In the genomic region with DNA sequence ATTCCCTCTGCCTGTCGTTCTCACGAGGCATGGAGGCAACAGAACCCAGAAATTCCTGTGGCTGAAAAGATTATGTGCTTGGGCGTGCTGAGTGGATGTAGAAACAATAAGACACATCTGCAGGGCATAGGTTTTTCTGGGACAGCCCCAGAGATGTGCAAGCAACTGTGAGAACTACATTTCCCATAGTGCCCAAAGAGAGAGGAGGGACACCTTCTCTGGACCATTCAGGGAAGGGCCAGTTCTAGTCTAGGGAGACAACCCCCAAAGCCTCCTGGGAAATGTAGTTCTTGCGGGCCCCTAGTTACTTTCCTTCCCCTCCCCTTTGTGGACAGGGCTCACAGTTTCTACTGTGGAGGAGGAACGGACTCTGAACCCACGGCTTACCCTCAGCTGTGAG, we compare ENCODE assay signal across 8 mouse cellular contexts. TPM values are rescaled to one million over a fixed set of nuclear protein-coding genes. Genes with fewer than 3 reads are reported as not detected.
A peak's percentile ranks its signal among the peaks of the same experiment; 100 is the strongest.
DNase-seq lines count a peak whose midpoint lies in the region; ATAC-seq and TF ChIP-seq lines count a peak whose summit lies in the region.
"Had no signal": no experiment of that assay in that cellular context is flagged by ENCODE, and none has a peak within 500 bp of the region (broad histone marks: within the 10 kb centered on the region; RNA-seq: fewer than 3 reads in every experiment).

No protein-coding gene starts in this region.

- H3K9ac ChIP-seq in CH12.LX (ENCODE audit: insufficient read depth, low read depth), result no peak overlapping the region
- H3K9ac ChIP-seq in heart, embryonic 15.5 days, result no peak overlapping the region
- H3K9ac ChIP-seq in stomach, postnatal 0 days (ENCODE audit: low read length), result no peak overlapping the region

- peaks cover 7 to 32% of the 10 kb centered on the region in 2 experiments for H3K4me1 ChIP-seq in CH12.LX (ENCODE audit: control insufficient read depth in 1 of 2, insufficient read depth in 2 of 2)
- H3K4me1 ChIP-seq in heart, embryonic 15.5 days (replicated peaks), result peaks cover 23% of the 10 kb centered on the region
- peaks cover 9% of the 10 kb centered on the region for H3K4me1 ChIP-seq in stomach, postnatal 0 days (replicated peaks; ENCODE audit: control insufficient read depth, insufficient read depth)

- dilution Hi-C loops in CH12.LX (cut with MboI; ENCODE audit: extremely low pct_ligation_motif_present, extremely low pct_unique_long_range_greater_than_20kb, low sequenced_read_pairs), result no loop called here

- peak; percentile 60; the same call in 1 of the 2 replicates for ATAC-seq in heart, embryonic 15.5 days (replicated peaks; ENCODE audit: insufficient number of reproducible peaks, insufficient read depth, low FRiP score, low read depth)
- peak; percentile 77 for ATAC-seq in megakaryocyte-erythroid progenitor cell, adult 5-6 weeks (replicated peaks; ENCODE audit: low FRiP score, low TSS enrichment, poor library complexity, severe bottlenecking)
- peak; percentile 70 for ATAC-seq in stomach, postnatal 0 days (ENCODE audit: low FRiP score, low TSS enrichment)

- no peak overlapping the region for H3K4me2 ChIP-seq in CH12.LX (ENCODE audit: insufficient read depth, low read depth, poor library complexity, severe bottlenecking)
- no peak overlapping the region for H3K4me2 ChIP-seq in heart, embryonic 15.5 days
- no peak overlapping the region for H3K4me2 ChIP-seq in stomach, postnatal 0 days (replicated peaks; ENCODE audit: low read depth)

- TF ChIP-seq CTCF in CH12.LX (conservative IDR thresholded peaks at IDR 0.05 in 1 of 2, IDR thresholded peaks at IDR 0.05 in 1 of 2; ENCODE audit: low read depth in 2 of 2, low read length in 2 of 2), result no peak
- no peak for TF ChIP-seq CTCF in stomach, postnatal 0 days (IDR thresholded peaks at IDR 0.05; ENCODE audit: low read depth)

- in situ Hi-C loops in CH12.LX (cut with MboI; ENCODE audit: low pct_ligation_motif_present, low pct_unique_long_range_greater_than_20kb, low sequenced_read_pairs), result loop anchor here (5.0 kb wide), 1 partner anchor 39 kb away; no protein-coding TSS in a partner anchor

- TF ChIP-seq POLR2A in CH12.LX (IDR thresholded peaks at IDR 0.05; ENCODE audit: low read depth, low read length), result no peak

- H3K36me3 ChIP-seq in CH12.LX (replicated peaks in 1 of 2; ENCODE audit: control insufficient read depth in 1 of 2, insufficient read depth in 1 of 2, low read length in 1 of 2), result peaks cover 0 to 40% of the 10 kb centered on the region in 2 experiments
- H3K36me3 ChIP-seq in heart, embryonic 15.5 days, result no peaks in the 10 kb centered on the region
- no peaks in the 10 kb centered on the region; the same call in 1 of the 2 replicates for H3K36me3 ChIP-seq in stomach, postnatal 0 days (ENCODE audit: control insufficient read depth, insufficient read depth, low read length)

- DNase-seq in A20 (ENCODE audit: low read depth, low spot score), result peak; percentile 53
- peak; percentile 91 for DNase-seq in CH12.LX (ENCODE audit: extremely low read depth)
- peak; percentile 68 for DNase-seq in embryo, embryonic 11 days
- peak; percentile 76 for DNase-seq in kidney, postnatal 14 days
- DNase-seq in stomach, postnatal 0 days (ENCODE audit: low spot score), result peak; percentile 66

- peak overlapping the region in 1 of 3 experiments; percentile 7 for H3K4me3 ChIP-seq in CH12.LX (replicated peaks in 1 of 3; ENCODE audit: low read depth in 2 of 3, low read length in 2 of 3, poor library complexity in 1 of 3)
- no peak overlapping the region for H3K4me3 ChIP-seq in heart, embryonic 15.5 days
- no peak overlapping the region for H3K4me3 ChIP-seq in stomach, postnatal 0 days (ENCODE audit: low read depth, low read length)

- TF ChIP-seq RAD21 in CH12.LX (IDR thresholded peaks at IDR 0.05; ENCODE audit: low read depth, low read length), result no peak

- WGBS in heart, embryonic 15.5 days, result 48% methylated on average over 6 of the region's 6 CpGs
- 50% methylated on average over 6 of the region's 6 CpGs for WGBS in stomach, postnatal 0 days

- H3K79me2 ChIP-seq in CH12.LX (replicated peaks; ENCODE audit: control insufficient read depth, extremely low read depth, insufficient read depth, poor library complexity, severe bottlenecking), result no peaks in the 10 kb centered on the region

- no peaks in the 10 kb centered on the region for H3K9me3 ChIP-seq in CH12.LX (replicated peaks; ENCODE audit: low read length)
- H3K9me3 ChIP-seq in heart, embryonic 15.5 days (replicated peaks), result no peaks in the 10 kb centered on the region
- H3K9me3 ChIP-seq in stomach, postnatal 0 days (ENCODE audit: control insufficient read depth, low read length), result no peaks in the 10 kb centered on the region

- TF ChIP-seq EP300 in CH12.LX (IDR thresholded peaks at IDR 0.05; ENCODE audit: low read length), result no peak
- TF ChIP-seq EP300 in stomach, postnatal 0 days (optimal IDR thresholded peaks at IDR 0.05), result no peak

- no peak overlapping the region for H3K27ac ChIP-seq in CH12.LX (ENCODE audit: insufficient read depth, low read depth)
- no peak overlapping the region for H3K27ac ChIP-seq in heart, embryonic 15.5 days
- H3K27ac ChIP-seq in stomach, postnatal 0 days (replicated peaks), result no peak overlapping the region

- no peaks in the 10 kb centered on the region for H3K27me3 ChIP-seq in CH12.LX (replicated peaks)
- H3K27me3 ChIP-seq in heart, embryonic 15.5 days, result peaks cover 47% of the 10 kb centered on the region
- H3K27me3 ChIP-seq in stomach, postnatal 0 days (ENCODE audit: control insufficient read depth, insufficient read depth, low read length), result no peaks in the 10 kb centered on the region

TF ChIP-seq in CH12.LX, 34 proteins besides CTCF, POLR2A, EP300 and RAD21 (continues in another document):
- TF ChIP-seq JUN (IDR thresholded peaks at IDR 0.05; ENCODE audit: insufficient read depth, low read depth, low read length), result no peak
- no peak for TF ChIP-seq JUND (conservative IDR thresholded peaks at IDR 0.05; ENCODE audit: low read depth, low read length)
- no peak for TF ChIP-seq BHLHE40 (IDR thresholded peaks at IDR 0.05; ENCODE audit: low read depth, low read length)
- TF ChIP-seq USF1 (IDR thresholded peaks at IDR 0.05; ENCODE audit: low read depth, low read length), result no peak
- no peak for TF ChIP-seq UBTF (IDR thresholded peaks at IDR 0.05; ENCODE audit: low read depth, low read length)
- TF ChIP-seq POLR2AphosphoS2 (IDR thresholded peaks at IDR 0.05; ENCODE audit: low read depth, low read length), result no peak
- TF ChIP-seq ZNF384 (IDR thresholded peaks at IDR 0.05; ENCODE audit: low read depth, low read length), result no peak
- TF ChIP-seq MAFK (IDR thresholded peaks at IDR 0.05; ENCODE audit: insufficient replicate concordance, low read length), result no peak
- TF ChIP-seq MAX (IDR thresholded peaks at IDR 0.05; ENCODE audit: low read length), result no peak
- TF ChIP-seq ETS1 (conservative IDR thresholded peaks at IDR 0.05; ENCODE audit: low read depth, low read length), result no peak
- no peak for TF ChIP-seq CHD2 (IDR thresholded peaks at IDR 0.05; ENCODE audit: low read length)
- TF ChIP-seq ELF1 (IDR thresholded peaks at IDR 0.05; ENCODE audit: low read depth, low read length), result peak; percentile 71
- no peak for TF ChIP-seq ZMIZ1 (IDR thresholded peaks at IDR 0.05; ENCODE audit: low read depth, low read length)
- TF ChIP-seq PAX5 (IDR thresholded peaks at IDR 0.05; ENCODE audit: low read length), result no peak
- TF ChIP-seq MXI1 (IDR thresholded peaks at IDR 0.05; ENCODE audit: low read depth, low read length), result no peak
- no peak for TF ChIP-seq TBP (conservative IDR thresholded peaks at IDR 0.05; ENCODE audit: low read depth, low read length)
- no peak for TF ChIP-seq IRF4 (IDR thresholded peaks at IDR 0.05; ENCODE audit: low read depth, low read length)
- peak; percentile 60; the same call in 1 of the 2 replicates for TF ChIP-seq GABPA (IDR thresholded peaks at IDR 0.05; ENCODE audit: insufficient replicate concordance, low read depth, low read length)
- TF ChIP-seq MYC (IDR thresholded peaks at IDR 0.05; ENCODE audit: low read depth, low read length), result peak; percentile 64; the same call in 1 of the 2 replicates

RNA-seq across cellular contexts. Expression of a gene that starts 2.5 kb away (rescaled TPM):
- total RNA-seq in CH12.LX (2012; rRNA removed) (3.1 and 3.5 TPM in 2 replicates), CH12.LX (2014; rRNA removed) (0.89 and 1.1 TPM in 2 replicates)
- polyA plus RNA-seq in CH12.LX (2012; ENCODE audit: insufficient read length, low read depth), result 3.5 and 3.6 TPM in 2 replicates
- polyA plus RNA-seq in heart, embryonic 15.5 days (2015; fragmentation: Nextera tagmentation; extraction: Ambion mirVana), result 0.06 and 0.18 TPM in 2 replicates
- 2.6 and 2.8 TPM in 2 replicates for total RNA-seq in megakaryocyte-erythroid progenitor cell, adult 5-6 weeks (2014; fragmentation: Nextera tagmentation)
- total RNA-seq in megakaryocyte-erythroid progenitor cell, adult 5-6 weeks (2017), result 6.8 and 9.7 TPM in 2 replicates
- polyA plus RNA-seq in stomach, postnatal 0 days (2015; fragmentation: Nextera tagmentation; extraction: Ambion mirVana), result 1.2 TPM in 2 replicates

RNA-seq across cellular contexts. Expression of a gene that starts 20.6 kb away (rescaled TPM):
- total RNA-seq in CH12.LX (2012; rRNA removed) (0.46 and 0.81 TPM in 2 replicates), CH12.LX (2014; rRNA removed) (0.09 TPM in 1 of 2 replicates, not detected in the other)
- polyA plus RNA-seq in CH12.LX (2012; ENCODE audit: insufficient read length, low read depth), result 0.14 and 0.20 TPM in 2 replicates
- 0.92 and 1.4 TPM in 2 replicates for polyA plus RNA-seq in heart, embryonic 15.5 days (2015; fragmentation: Nextera tagmentation; extraction: Ambion mirVana)
- total RNA-seq in megakaryocyte-erythroid progenitor cell, adult 5-6 weeks (2014; fragmentation: Nextera tagmentation), result 0.37 TPM in 1 of 2 replicates, not detected in the other
- total RNA-seq in megakaryocyte-erythroid progenitor cell, adult 5-6 weeks (2017), result not detected in 2 replicates
- polyA plus RNA-seq in stomach, postnatal 0 days (2015; fragmentation: Nextera tagmentation; extraction: Ambion mirVana), result 3.6 and 4.0 TPM in 2 replicates

RNA-seq across cellular contexts. Expression of a gene that starts 20.7 kb away (rescaled TPM):
- total RNA-seq in CH12.LX (2012; rRNA removed) (18.6 and 24.1 TPM in 2 replicates), CH12.LX (2014; rRNA removed) (25.0 and 32.0 TPM in 2 replicates)
- 16.5 and 22.8 TPM in 2 replicates for polyA plus RNA-seq in CH12.LX (2012; ENCODE audit: insufficient read length, low read depth)
- 20.5 and 23.6 TPM in 2 replicates for polyA plus RNA-seq in heart, embryonic 15.5 days (2015; fragmentation: Nextera tagmentation; extraction: Ambion mirVana)
- total RNA-seq in megakaryocyte-erythroid progenitor cell, adult 5-6 weeks (2014; fragmentation: Nextera tagmentation), result 12.4 and 19.8 TPM in 2 replicates
- 8.3 and 11.4 TPM in 2 replicates for total RNA-seq in megakaryocyte-erythroid progenitor cell, adult 5-6 weeks (2017)
- 120 and 128 TPM in 2 replicates for polyA plus RNA-seq in stomach, postnatal 0 days (2015; fragmentation: Nextera tagmentation; extraction: Ambion mirVana)

RNA-seq across cellular contexts. Expression of a gene that starts 28.3 kb away (rescaled TPM):
- total RNA-seq in CH12.LX (2012; rRNA removed) (not detected in 2 replicates), CH12.LX (2014; rRNA removed) (not detected in 2 replicates)
- not detected in 2 replicates for polyA plus RNA-seq in CH12.LX (2012; ENCODE audit: insufficient read length, low read depth)
- 0.10 and 0.43 TPM in 2 replicates for polyA plus RNA-seq in heart, embryonic 15.5 days (2015; fragmentation: Nextera tagmentation; extraction: Ambion mirVana)
- not detected in 2 replicates for total RNA-seq in megakaryocyte-erythroid progenitor cell, adult 5-6 weeks (2014; fragmentation: Nextera tagmentation)
- total RNA-seq in megakaryocyte-erythroid progenitor cell, adult 5-6 weeks (2017), result not detected in 2 replicates
- polyA plus RNA-seq in stomach, postnatal 0 days (2015; fragmentation: Nextera tagmentation; extraction: Ambion mirVana), result 277 and 306 TPM in 2 replicates
- total RNA-seq: gastrocnemius, postnatal 4 days had no signal
